Mouse (Mus musculus) cerebellum, postnatal 36 days (tissue): ENCODE results near the gene Adh6a.

Experiments used
- DNase-seq, 2 experiments: peaks; one replicate each; pipeline ENCODE4 v3.0.0; 2021 to 2022; ENCODE audit warnings: mixed read lengths in 2 of 2

Gene Adh6a

GRCm38 (mm10) chr3:138312965-138313364 lies at the start of gene Adh6a:
Gene Adh6a, plus strand, starts transcription at chr3:138313286.
- DNase-seq, result no peak

- DNase-seq, result no peak
These were observed 48.4 kb upstream of the Adh6a start for GRCm38 (mm10) chr3:138264648-138265047.

GRCm38 (mm10) chr3:138270507-138270906 lies 42.6 kb upstream of the Adh6a start:
- DNase-seq, result no peak

GRCm38 (mm10) chr3:138271297-138271696 lies 41.8 kb upstream of the Adh6a start:
- DNase-seq, result no peak

- no peak for DNase-seq
These were observed 40.0 kb upstream of the Adh6a start for GRCm38 (mm10) chr3:138273080-138273479.

GRCm38 (mm10) chr3:138275100-138275499 lies 38.0 kb upstream of the Adh6a start:
- DNase-seq, result no peak

GRCm38 (mm10) chr3:138282556-138282955 lies 30.5 kb upstream of the Adh6a start:
- DNase-seq, result no peak

GRCm38 (mm10) chr3:138283831-138284230 lies 29.3 kb upstream of the Adh6a start:
- DNase-seq, result no peak

GRCm38 (mm10) chr3:138285986-138286385 lies 27.1 kb upstream of the Adh6a start:
- DNase-seq, result no peak

- DNase-seq, result no peak
These were observed 25.4 kb upstream of the Adh6a start for GRCm38 (mm10) chr3:138287686-138288085.

- DNase-seq, result no peak
These were observed 22.4 kb upstream of the Adh6a start for GRCm38 (mm10) chr3:138290672-138291071.

GRCm38 (mm10) chr3:138291529-138292117 lies 21.5 kb upstream of the Adh6a start:
- DNase-seq, result no peak

- no peak for DNase-seq
These were observed 19.7 kb upstream of the Adh6a start for GRCm38 (mm10) chr3:138293298-138293895.

GRCm38 (mm10) chr3:138300130-138300529 lies 13.0 kb upstream of the Adh6a start:
- DNase-seq, result no peak

GRCm38 (mm10) chr3:138302676-138303075 lies 10.4 kb upstream of the Adh6a start:
- no peak for DNase-seq

GRCm38 (mm10) chr3:138303771-138304488 lies 9.2 kb upstream of the Adh6a start:
- no peak for DNase-seq

- DNase-seq, result no peak
These were observed 8.6 kb upstream of the Adh6a start for GRCm38 (mm10) chr3:138304489-138304871.

- DNase-seq, result no peak
These were observed 7.4 kb upstream of the Adh6a start for GRCm38 (mm10) chr3:138305486-138306289.

GRCm38 (mm10) chr3:138306290-138306683 lies 6.8 kb upstream of the Adh6a start:
- no peak for DNase-seq

- no peak for DNase-seq
These were observed 3.2 kb upstream of the Adh6a start for GRCm38 (mm10) chr3:138309910-138310309.

GRCm38 (mm10) chr3:138311015-138311414 lies 2.1 kb upstream of the Adh6a start:
- DNase-seq, result no peak

GRCm38 (mm10) chr3:138316908-138317472 lies 3.9 kb downstream of the Adh6a start:
- DNase-seq, result no peak

GRCm38 (mm10) chr3:138325001-138325400 lies 11.9 kb downstream of the Adh6a start:
- no peak for DNase-seq
